Mouse (Mus musculus): Measurements from ENCODE around the gene Ptgis. TPM values are rescaled to one million over a fixed set of nuclear protein-coding genes. Genes with fewer than 3 reads are reported as not detected.
A peak's percentile ranks its signal among the peaks of the same experiment; 100 is the strongest.

Ptgis gene
- polyA plus RNA-seq, 1 experiment from 2014 or later = 20.6 TPM

DNA sequence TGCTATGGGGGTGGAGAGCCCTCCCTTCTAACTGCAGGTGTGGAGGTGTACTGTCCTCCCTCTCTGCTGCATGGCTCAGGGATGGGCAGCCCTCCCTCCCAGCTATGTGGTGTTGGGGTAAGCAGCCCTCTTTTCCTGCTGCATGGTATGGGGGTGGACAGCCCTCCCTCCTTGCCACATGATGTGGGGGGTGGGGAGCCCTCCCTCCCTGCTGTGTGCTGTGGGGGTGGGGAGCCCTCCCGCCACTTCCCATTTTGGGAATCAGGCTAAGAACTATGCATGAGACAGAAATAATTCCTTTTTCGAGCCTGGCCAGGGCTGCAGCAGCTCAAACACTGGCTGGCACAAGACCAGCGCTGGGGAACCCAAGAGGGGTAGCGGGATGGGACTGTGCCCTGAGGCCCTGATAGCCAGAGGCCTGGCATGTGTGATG, 84.8 kb downstream of the Ptgis start:
- no peak overlapping the region for H3K4me3 ChIP-seq (ENCODE audit: low read length)
- ATAC-seq (ENCODE audit: low FRiP score, low TSS enrichment) = peak; percentile 23; the same call in 1 of the 2 replicates
- H3K36me3 ChIP-seq (ENCODE audit: insufficient read depth, low read length) = no peaks in the 10 kb centered on the region
- H3K27me3 ChIP-seq (ENCODE audit: insufficient read depth, low read length) = no peaks in the 10 kb centered on the region
- no peak overlapping the region for H3K9ac ChIP-seq (replicated peaks; ENCODE audit: low read length)
- peaks cover 5% of the 10 kb centered on the region; the same call in 1 of the 2 replicates for H3K9me3 ChIP-seq (ENCODE audit: low read length)
- H3K4me2 ChIP-seq (replicated peaks; ENCODE audit: low read depth, low read length) = no peak overlapping the region
- H3K4me1 ChIP-seq (ENCODE audit: insufficient read depth, low read length) = peaks cover 15% of the 10 kb centered on the region; the same call in 1 of the 2 replicates
- whole genome bisulfite sequencing = 61% methylated on average over 4 of the region's 4 CpGs
- no peak overlapping the region for H3K27ac ChIP-seq (ENCODE audit: low read length)

DNA sequence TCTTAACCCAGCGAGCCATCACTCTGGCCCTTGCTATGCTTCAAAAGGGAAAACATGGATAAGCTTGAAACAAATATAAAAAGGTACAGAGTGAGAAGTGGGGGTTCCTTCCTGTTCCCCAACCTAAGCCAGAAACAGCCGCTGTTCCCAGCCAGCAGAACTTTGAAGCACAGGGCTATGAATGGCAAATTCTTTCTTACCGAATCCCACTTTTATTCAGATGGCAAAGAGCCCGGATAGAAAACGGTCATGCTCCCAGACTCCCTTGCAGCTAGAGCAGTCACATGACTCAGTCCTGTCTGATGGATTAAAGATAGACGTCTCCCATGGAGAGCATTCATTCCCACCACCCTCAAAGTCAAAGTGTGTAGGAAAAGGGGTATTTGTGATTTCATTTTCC, 89.5 kb downstream of the Ptgis start:
- WGBS = 93% methylated on average over 6 of the region's 6 CpGs

DNA sequence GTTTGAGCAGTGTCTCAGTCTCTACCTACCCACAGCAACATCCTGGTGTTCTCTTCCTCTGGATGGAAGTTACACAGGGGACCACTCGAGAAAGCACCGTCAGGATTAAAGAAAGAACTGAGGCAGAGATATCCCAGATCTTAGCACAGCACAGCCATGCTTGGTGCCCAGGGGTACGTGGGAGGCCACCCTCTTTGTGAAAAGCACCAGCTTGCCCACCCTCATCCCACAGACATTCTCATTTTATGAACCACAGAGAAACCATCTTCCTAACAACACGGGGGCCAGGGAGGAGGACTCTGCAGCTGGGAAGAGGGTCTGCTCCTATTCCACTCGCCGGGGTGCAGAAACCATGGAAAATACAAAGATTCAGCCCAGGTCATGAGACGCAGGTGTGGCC, 90.3 kb downstream of the Ptgis start:
- no peaks in the 10 kb centered on the region for H3K27me3 ChIP-seq (ENCODE audit: insufficient read depth, low read length)
- H3K36me3 ChIP-seq (ENCODE audit: insufficient read depth, low read length) = no peaks in the 10 kb centered on the region
- 89% methylated on average over 7 of the region's 7 CpGs for WGBS
- H3K27ac ChIP-seq (ENCODE audit: low read length) = no peak overlapping the region
- no peak overlapping the region for H3K4me2 ChIP-seq (replicated peaks; ENCODE audit: low read depth, low read length)
- no peak for ATAC-seq (ENCODE audit: low FRiP score, low TSS enrichment)
- H3K9ac ChIP-seq (replicated peaks; ENCODE audit: low read length) = no peak overlapping the region
- H3K4me3 ChIP-seq (ENCODE audit: low read length) = no peak overlapping the region
- peaks cover 5% of the 10 kb centered on the region; the same call in 1 of the 2 replicates for H3K9me3 ChIP-seq (ENCODE audit: low read length)
- H3K4me1 ChIP-seq (ENCODE audit: insufficient read depth, low read length) = peaks cover 7% of the 10 kb centered on the region; the same call in 1 of the 2 replicates

More for the DNA sequence above, 89.5 kb downstream of the Ptgis start:
- H3K4me1 ChIP-seq (ENCODE audit: insufficient read depth, low read length) = peaks cover 8% of the 10 kb centered on the region; the same call in 1 of the 2 replicates
- no peak overlapping the region for H3K4me3 ChIP-seq (ENCODE audit: low read length)
- no peak overlapping the region for H3K27ac ChIP-seq (ENCODE audit: low read length)
- no peak overlapping the region for H3K4me2 ChIP-seq (replicated peaks; ENCODE audit: low read depth, low read length)
- no peaks in the 10 kb centered on the region for H3K27me3 ChIP-seq (ENCODE audit: insufficient read depth, low read length)
- H3K36me3 ChIP-seq (ENCODE audit: insufficient read depth, low read length) = no peaks in the 10 kb centered on the region
- no peak for ATAC-seq (ENCODE audit: low FRiP score, low TSS enrichment)
- peaks cover 5% of the 10 kb centered on the region; the same call in 1 of the 2 replicates for H3K9me3 ChIP-seq (ENCODE audit: low read length)
- H3K9ac ChIP-seq (replicated peaks; ENCODE audit: low read length) = no peak overlapping the region

DNA sequence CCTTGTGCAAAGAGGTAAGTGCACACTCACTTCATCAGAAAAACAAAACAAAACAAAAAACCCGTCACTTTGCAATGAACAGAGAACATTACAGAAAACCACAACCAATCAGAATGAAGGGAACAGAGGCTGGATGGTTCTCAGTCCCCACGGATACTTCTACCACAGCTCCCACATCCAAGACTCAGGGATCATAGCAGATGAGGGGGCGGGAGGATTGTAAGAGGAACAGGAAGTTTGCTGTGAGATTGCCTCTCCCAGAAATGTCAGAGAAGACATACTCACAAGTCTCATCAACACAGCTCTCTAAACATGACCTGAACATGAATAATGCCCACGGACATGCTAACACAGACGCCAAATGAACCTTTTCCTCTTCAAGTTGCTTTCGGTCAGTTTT, 91.4 kb downstream of the Ptgis start:
- Histone ChIP-seq H3K9ac (replicated peaks; ENCODE audit: low read length) (no peak overlapping the region), H3K9me3 (ENCODE audit: low read length) (peaks cover 5% of the 10 kb centered on the region; the same call in 1 of the 2 replicates), H3K27me3 (ENCODE audit: insufficient read depth, low read length) (no peaks in the 10 kb centered on the region), H3K27ac (ENCODE audit: low read length) (no peak overlapping the region), H3K36me3 (ENCODE audit: insufficient read depth, low read length) (no peaks in the 10 kb centered on the region), H3K4me1 (ENCODE audit: insufficient read depth, low read length) (peaks cover 16% of the 10 kb centered on the region; the same call in 1 of the 2 replicates), H3K4me2 (replicated peaks; ENCODE audit: low read depth, low read length) (no peak overlapping the region), H3K4me3 (ENCODE audit: low read length) (no peak overlapping the region)
- ATAC-seq (ENCODE audit: low FRiP score, low TSS enrichment) = no peak
- 80% methylated on average over 6 of the region's 6 CpGs for WGBS

DNA sequence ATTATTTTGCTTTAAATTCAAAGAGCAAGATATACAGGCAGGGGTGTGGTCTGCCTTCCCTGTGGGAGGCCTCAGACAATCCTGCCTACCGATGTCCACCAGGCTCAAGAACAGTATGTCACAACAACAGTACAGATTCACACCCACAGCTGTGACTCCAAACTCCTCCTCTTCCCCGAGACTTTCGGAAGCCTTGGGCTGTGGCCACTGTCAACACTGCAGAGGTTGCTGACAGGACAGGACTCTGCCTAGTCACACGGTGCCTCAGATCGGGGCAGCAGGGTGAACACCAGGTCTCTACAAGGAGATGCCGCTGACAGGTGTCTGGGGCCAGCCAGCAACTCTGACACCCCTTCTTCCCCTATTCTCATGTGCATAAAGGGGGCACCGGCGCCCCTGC, 92.7 kb downstream of the Ptgis start:
- 66% methylated on average over 8 of the region's 8 CpGs for WGBS
- H3K9me3 ChIP-seq (ENCODE audit: low read length) = peaks cover 5% of the 10 kb centered on the region; the same call in 1 of the 2 replicates
- H3K9ac ChIP-seq (replicated peaks; ENCODE audit: low read length) = no peak overlapping the region
- H3K36me3 ChIP-seq (ENCODE audit: insufficient read depth, low read length) = no peaks in the 10 kb centered on the region
- H3K27me3 ChIP-seq (ENCODE audit: insufficient read depth, low read length) = no peaks in the 10 kb centered on the region
- H3K27ac ChIP-seq (ENCODE audit: low read length) = no peak overlapping the region
- H3K4me3 ChIP-seq (ENCODE audit: low read length) = no peak overlapping the region
- peaks cover 16% of the 10 kb centered on the region; the same call in 1 of the 2 replicates for H3K4me1 ChIP-seq (ENCODE audit: insufficient read depth, low read length)
- no peak for ATAC-seq (ENCODE audit: low FRiP score, low TSS enrichment)
- H3K4me2 ChIP-seq (replicated peaks; ENCODE audit: low read depth, low read length) = no peak overlapping the region

DNA sequence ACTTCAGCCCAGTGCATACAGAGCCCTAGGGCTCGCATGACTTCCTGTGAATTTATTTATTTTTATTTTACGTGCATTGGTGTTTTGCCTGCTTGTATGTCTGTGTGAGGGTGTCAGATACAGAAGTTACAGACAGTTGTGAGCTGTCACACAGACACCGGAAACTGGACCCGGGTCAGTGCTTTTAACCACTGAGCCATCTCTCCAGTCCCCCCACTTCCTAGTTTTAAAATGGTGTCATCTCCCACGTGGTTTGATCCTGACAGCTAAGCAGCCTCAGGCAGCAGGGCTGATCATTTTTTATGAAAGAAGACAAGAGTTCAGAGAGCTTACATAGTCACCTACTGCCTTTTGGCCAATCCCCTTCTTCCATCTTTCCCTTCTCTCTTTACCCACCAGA, 94.5 kb downstream of the Ptgis start:
- ATAC-seq (ENCODE audit: low FRiP score, low TSS enrichment) = 0 out of 2 replicates have a peak, but pooled peaks have one; percentile 47
- Histone ChIP-seq H3K4me3 (ENCODE audit: low read length) (no peak overlapping the region), H3K27me3 (ENCODE audit: insufficient read depth, low read length) (no peaks in the 10 kb centered on the region), H3K27ac (ENCODE audit: low read length) (no peak overlapping the region), H3K4me1 (ENCODE audit: insufficient read depth, low read length) (peaks cover 16% of the 10 kb centered on the region; the same call in 1 of the 2 replicates), H3K4me2 (replicated peaks; ENCODE audit: low read depth, low read length) (no peak overlapping the region), H3K9me3 (ENCODE audit: low read length) (peaks cover 2% of the 10 kb centered on the region; the same call in 1 of the 2 replicates), H3K36me3 (ENCODE audit: insufficient read depth, low read length) (no peaks in the 10 kb centered on the region), H3K9ac (replicated peaks; ENCODE audit: low read length) (no peak overlapping the region)
- 23% methylated on average over 5 of the region's 5 CpGs for WGBS

DNA sequence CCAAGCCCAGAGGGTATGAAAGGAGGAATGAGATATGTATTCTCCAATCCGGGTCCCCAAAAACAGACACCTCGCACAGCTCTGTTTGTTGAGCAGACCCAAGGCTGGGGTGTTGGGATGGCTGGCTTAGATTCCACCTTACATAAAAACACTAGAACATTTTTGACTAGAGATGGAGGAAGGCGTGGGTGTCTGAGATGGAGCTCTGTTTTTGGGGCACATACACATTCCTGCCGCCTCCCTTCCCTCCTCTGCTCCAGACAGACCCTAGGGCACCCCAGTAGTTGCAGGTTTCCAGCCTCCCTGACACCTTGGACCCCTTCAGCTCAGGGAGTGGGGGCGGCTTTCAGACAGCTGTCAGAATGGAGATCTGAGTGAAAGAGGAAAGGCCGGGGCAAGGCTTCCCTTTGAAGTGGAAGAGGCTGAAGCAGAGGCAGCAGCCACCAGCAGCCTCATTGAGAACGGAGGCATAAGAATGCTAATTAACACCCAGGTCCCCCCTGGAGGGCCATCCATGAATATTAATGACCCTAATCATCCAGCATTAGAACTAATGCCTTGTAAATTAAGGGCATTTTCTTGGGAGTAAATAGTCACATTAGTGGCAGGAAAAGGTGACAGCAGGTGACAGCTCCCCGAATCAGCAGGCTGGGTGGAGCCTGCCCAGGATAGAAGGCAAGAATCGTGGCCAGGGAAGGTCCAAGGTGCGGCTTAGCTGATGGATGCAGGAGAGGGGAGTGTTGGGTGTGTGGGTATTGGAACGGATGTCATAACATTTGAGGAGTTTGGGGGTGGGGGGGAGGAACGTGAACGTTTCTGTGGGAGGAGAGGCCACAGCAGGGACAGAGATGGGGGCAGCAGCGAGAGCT, 95.7 kb downstream of the Ptgis start:
- H3K27ac ChIP-seq (ENCODE audit: low read length) = no peak overlapping the region
- 0 out of 2 replicates have a peak overlapping the region, but pooled peaks have one; percentile 4 for H3K9ac ChIP-seq (replicated peaks; ENCODE audit: low read length)
- WGBS = 12% methylated on average over 14 of the region's 14 CpGs
- H3K9me3 ChIP-seq (ENCODE audit: low read length) = no peaks in the 10 kb centered on the region
- H3K4me2 ChIP-seq (replicated peaks; ENCODE audit: low read depth, low read length) = no peak overlapping the region
- no peaks in the 10 kb centered on the region for H3K27me3 ChIP-seq (ENCODE audit: insufficient read depth, low read length)
- no peak for ATAC-seq (ENCODE audit: low FRiP score, low TSS enrichment)
- H3K4me1 ChIP-seq (ENCODE audit: insufficient read depth, low read length) = peaks cover 16% of the 10 kb centered on the region; the same call in 1 of the 2 replicates
- H3K36me3 ChIP-seq (ENCODE audit: insufficient read depth, low read length) = no peaks in the 10 kb centered on the region
- no peak overlapping the region for H3K4me3 ChIP-seq (ENCODE audit: low read length)

DNA sequence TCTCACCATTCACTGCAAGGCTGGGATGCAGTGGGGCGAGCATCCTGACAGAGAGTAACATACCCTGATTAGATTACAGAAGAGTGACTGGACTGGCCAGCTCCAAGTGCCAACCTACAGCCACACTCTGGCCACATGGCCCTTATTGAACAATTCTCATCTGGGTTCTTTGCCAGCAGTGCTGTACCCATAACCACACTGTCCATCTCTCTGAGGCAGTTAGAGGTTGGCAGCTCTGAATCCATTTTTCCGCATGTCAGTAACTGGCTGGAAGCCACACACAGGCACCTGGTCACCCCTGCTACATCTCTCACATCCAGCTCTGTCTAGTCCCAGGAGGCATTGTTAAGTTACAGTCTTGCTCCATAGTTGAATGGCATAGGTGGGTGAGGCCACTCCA, 96.5 kb downstream of the Ptgis start:
- WGBS = 61% methylated on average over 2 of the region's 2 CpGs
- no peak overlapping the region for H3K9ac ChIP-seq (replicated peaks; ENCODE audit: low read length)
- H3K4me2 ChIP-seq (replicated peaks; ENCODE audit: low read depth, low read length) = no peak overlapping the region
- H3K27ac ChIP-seq (ENCODE audit: low read length) = no peak overlapping the region
- peaks cover 16% of the 10 kb centered on the region; the same call in 1 of the 2 replicates for H3K4me1 ChIP-seq (ENCODE audit: insufficient read depth, low read length)
- H3K36me3 ChIP-seq (ENCODE audit: insufficient read depth, low read length) = no peaks in the 10 kb centered on the region
- no peak overlapping the region for H3K4me3 ChIP-seq (ENCODE audit: low read length)
- ATAC-seq (ENCODE audit: low FRiP score, low TSS enrichment) = no peak
- no peaks in the 10 kb centered on the region for H3K27me3 ChIP-seq (ENCODE audit: insufficient read depth, low read length)
- no peaks in the 10 kb centered on the region for H3K9me3 ChIP-seq (ENCODE audit: low read length)

DNA sequence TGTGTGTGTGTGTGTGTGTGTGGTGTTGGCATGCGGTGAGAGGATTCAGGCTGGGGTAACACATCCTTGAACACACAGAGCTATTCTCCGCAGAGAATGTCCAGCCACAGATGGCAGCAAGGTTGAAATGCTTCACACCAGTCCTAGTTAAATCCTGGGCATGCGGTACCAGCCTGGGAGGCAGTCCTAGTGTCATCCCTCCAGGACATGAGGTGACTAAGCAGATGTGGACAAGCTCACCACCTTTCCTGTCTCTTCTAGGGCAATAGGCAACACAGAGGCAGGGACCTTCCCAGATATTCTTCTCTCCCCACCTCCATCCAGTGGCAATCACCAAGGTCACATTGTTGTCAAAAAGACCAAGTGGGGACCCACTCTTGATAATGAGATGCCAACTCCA, 98.1 kb downstream of the Ptgis start:
- H3K9ac ChIP-seq (replicated peaks; ENCODE audit: low read length) = no peak overlapping the region
- no peaks in the 10 kb centered on the region for H3K27me3 ChIP-seq (ENCODE audit: insufficient read depth, low read length)
- H3K4me2 ChIP-seq (replicated peaks; ENCODE audit: low read depth, low read length) = no peak overlapping the region
- no peak overlapping the region for H3K4me3 ChIP-seq (ENCODE audit: low read length)
- WGBS = 98% methylated on average over 3 of the region's 3 CpGs
- no peaks in the 10 kb centered on the region for H3K9me3 ChIP-seq (ENCODE audit: low read length)
- no peak for ATAC-seq (ENCODE audit: low FRiP score, low TSS enrichment)
- no peaks in the 10 kb centered on the region for H3K36me3 ChIP-seq (ENCODE audit: insufficient read depth, low read length)
- no peak overlapping the region for H3K27ac ChIP-seq (ENCODE audit: low read length)
- peaks cover 16% of the 10 kb centered on the region; the same call in 1 of the 2 replicates for H3K4me1 ChIP-seq (ENCODE audit: insufficient read depth, low read length)

DNA sequence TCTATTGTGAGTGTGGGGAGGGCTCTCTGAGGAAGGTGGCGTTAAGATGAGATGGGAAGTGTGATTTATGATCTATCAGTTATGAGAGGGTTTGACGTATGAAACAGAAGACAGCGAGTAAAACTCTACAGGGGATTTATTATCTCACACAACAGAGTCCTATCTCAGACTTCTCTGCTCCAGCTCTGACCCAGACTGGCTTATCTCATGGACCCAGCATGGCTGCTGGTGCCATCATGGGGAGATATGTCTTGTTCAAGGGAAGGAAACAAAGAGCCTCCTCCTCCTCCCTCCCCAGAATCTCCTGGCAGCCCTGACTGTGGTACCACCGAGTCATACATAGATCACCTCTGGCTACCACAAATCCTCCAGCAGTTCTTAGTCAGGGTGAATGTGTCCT, 98.6 kb downstream of the Ptgis start:
- Histone ChIP-seq H3K27me3 (ENCODE audit: insufficient read depth, low read length) (no peaks in the 10 kb centered on the region), H3K36me3 (ENCODE audit: insufficient read depth, low read length) (no peaks in the 10 kb centered on the region), H3K27ac (ENCODE audit: low read length) (no peak overlapping the region), H3K9me3 (ENCODE audit: low read length) (no peaks in the 10 kb centered on the region), H3K4me3 (ENCODE audit: low read length) (no peak overlapping the region), H3K4me2 (replicated peaks; ENCODE audit: low read depth, low read length) (no peak overlapping the region), H3K9ac (replicated peaks; ENCODE audit: low read length) (no peak overlapping the region), H3K4me1 (ENCODE audit: insufficient read depth, low read length) (peaks cover 16% of the 10 kb centered on the region; the same call in 1 of the 2 replicates)
- whole genome bisulfite sequencing = 68% methylated on average over 4 of the region's 4 CpGs
- no peak for ATAC-seq (ENCODE audit: low FRiP score, low TSS enrichment)

All from kidney, embryonic 16.5 days (tissue).